Mouse (Mus musculus) gastrocnemius, postnatal 4 days (tissue): ENCODE results near the gene Ccr7. TPM values are rescaled to one million over a fixed set of nuclear protein-coding genes. Genes with fewer than 3 reads are reported as not detected.
A peak's percentile ranks its signal among the peaks of the same experiment; 100 is the strongest.

Experiments used
- DNase-seq, 2 experiments: peaks; one replicate each; pipeline ENCODE4 v3.0.0; 2021 to 2022; ENCODE audit warnings: low spot score in 2 of 2, mixed read lengths in 2 of 2
- long read RNA-seq, 2 experiments: library from polyadenylated mRNA; stranded (forward); transcript quantifications; one replicate each; pipeline ENCODE4 v2.0.0; 2021
- total RNA-seq, 2 experiments: library from RNA; stranded (reverse); gene quantifications; 2 replicates each; pipeline ENCODE4 v1.2.3; 2021

Gene Ccr7
- total RNA-seq, result under 1 TPM; 0.12 to 0.18 TPM
- long read RNA-seq, experiment 1, partial matches to known transcripts, result 0 of 3 reads
- long read RNA-seq, experiment 1, other reads (novel, unspliced or antisense), result 0 of 3 reads
- long read RNA-seq, experiment 2, partial matches to known transcripts, result 0 of 3 reads
- long read RNA-seq, experiment 2, other reads (novel, unspliced or antisense), result 0 of 3 reads

DNA sequence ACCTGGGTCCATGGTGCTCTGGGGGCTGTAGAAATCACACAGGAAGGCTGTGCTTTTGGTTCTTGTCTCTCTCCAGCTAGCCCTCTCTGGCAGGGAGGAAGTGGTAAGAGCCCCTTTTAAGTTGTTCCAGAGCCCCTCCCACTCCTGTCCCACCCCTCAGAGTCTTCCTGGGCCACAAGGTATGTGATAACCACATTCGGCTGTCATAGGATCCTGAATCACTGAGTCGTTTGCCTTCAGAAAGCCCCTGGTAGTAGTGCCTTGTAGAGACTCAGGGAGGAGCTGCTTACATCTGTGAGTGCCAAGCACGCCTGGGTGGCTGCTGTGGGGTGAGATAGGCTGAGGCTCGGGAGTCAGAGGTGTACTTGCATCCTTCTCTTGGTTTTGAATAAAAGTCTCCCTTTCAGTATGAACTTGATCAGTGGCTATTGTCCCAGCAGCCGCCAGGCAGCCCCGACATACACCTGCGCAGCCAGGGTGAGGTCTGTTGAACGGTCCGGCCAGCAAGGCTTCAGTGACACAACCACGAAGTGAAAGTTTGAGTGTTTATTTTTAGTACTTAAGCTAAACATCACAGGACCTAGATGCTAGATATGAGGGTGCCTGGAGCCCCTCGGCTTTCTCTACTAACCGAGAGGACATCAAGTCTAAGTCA lies at the start of gene Ccr7:
TSS of gene Ccr7 (minus strand) at position 91 of the 655 bp plus-strand sequence.
- DNase-seq, result peak in 1 of 2 experiments; percentile 7

DNA sequence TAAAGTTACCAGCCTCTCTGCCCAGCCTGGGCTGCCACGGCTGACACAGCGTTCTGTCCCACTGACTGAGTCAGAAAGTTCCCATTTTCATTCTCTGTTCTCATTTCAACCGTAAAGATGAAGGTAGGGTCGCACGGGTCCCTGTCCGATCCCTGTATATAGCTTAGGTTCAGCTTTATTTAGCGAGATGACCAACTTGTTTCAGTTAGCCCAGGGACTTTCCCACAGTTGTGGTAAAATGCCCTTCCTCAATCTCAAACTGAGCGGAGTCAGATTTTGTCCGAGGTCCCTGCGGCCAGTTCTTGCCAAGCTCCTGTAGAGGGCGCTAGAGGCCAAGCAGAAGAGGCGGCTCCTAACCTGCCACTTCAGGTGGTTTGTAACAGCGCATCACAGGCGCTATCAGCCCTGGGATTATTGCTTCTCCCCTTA lies 34.3 kb upstream of the Ccr7 start:
- DNase-seq, result peak in 1 of 2 experiments; percentile 41

DNA sequence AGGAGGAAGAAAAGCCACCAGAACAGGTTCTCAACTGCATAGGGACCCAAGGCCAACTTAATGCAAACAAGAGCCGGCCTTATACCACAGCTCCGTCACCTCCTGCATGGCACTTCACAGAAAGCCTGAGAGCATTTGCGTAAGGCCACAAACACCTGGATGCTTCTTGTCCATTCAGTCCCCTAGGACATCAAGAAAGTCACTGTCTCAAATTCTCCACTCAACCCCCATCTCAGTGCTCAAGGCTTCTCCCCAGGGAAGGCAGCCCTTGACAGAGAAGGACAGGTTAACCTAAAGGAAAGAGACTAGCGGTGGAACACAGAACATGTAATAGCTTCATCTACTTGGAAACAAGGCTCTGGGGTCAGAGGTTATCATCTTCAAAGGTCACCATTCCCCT lies 32.5 kb upstream of the Ccr7 start:
- DNase-seq, result no peak

DNA sequence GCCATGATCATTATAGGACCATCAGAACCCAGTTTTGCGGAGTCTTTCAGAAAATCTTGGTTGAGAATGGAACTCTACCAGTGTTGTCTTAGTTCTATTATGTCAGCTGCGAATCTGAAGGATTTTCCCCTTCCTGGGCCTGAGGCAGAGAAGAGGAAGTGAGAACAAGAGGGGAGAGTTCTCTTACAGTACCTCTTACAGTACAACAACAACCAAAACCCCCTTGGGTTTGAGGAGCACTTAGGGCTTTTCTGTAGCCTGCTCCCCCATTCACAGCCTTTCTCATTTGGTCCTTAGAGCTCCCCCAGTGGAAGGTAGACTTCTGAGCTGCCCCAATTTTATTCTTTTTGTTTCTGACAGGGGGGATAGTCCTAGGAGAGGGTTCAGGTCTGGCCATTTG lies 32.0 kb upstream of the Ccr7 start:
- DNase-seq, result no peak

DNA sequence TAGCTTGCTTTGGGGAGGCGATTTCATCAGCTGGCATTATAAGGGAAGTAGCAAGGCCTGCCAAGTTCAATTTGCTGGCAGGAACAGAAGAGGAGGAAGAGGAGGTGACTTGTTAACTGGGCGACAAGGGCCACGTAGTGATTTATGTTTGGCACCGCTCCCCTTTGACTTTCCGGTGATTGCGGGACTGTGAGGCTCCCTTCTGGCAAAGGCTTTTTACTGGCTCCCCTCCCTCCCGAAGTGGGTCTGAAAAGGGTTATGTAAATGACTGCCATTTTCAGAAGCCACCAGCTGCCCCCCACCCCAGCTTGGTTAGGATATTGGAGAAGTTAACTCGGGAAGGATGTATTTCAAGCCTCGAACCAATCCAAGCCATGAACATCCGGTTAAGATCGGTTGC lies 27.7 kb upstream of the Ccr7 start:
- no peak for DNase-seq

DNA sequence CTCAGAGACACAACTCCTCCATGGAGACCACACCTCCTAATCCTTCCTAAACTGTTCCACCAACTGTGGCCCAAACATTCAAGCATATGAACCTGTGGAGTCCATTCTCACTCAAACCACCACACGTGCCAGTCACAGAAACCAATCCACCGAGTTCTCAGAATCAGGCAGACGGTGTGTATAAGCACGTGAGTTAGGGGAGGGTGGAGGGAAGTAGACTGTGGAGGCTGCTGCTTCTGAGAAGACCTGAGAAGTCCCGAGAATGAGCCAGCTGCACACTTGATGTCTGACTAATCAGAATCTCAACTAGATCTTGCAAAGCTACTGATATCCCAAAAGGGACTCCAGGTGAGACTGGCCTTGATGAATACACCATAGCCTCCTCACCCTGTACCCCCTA lies 25.2 kb upstream of the Ccr7 start:
- DNase-seq, result no peak

DNA sequence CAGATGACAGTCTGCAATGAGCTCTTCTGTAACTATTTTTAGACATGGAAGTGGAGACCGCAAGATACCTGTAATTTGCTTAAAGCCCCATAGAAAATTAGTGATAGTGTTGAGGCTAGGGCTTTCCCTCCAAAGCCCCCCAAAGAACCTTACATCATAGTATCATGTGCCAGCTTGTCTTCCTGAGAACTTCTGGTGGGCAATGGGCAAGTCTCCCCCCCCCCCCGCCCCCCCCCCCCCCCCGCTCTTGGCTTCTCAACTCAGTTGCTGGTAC lies 23.0 kb upstream of the Ccr7 start:
- no peak for DNase-seq

DNA sequence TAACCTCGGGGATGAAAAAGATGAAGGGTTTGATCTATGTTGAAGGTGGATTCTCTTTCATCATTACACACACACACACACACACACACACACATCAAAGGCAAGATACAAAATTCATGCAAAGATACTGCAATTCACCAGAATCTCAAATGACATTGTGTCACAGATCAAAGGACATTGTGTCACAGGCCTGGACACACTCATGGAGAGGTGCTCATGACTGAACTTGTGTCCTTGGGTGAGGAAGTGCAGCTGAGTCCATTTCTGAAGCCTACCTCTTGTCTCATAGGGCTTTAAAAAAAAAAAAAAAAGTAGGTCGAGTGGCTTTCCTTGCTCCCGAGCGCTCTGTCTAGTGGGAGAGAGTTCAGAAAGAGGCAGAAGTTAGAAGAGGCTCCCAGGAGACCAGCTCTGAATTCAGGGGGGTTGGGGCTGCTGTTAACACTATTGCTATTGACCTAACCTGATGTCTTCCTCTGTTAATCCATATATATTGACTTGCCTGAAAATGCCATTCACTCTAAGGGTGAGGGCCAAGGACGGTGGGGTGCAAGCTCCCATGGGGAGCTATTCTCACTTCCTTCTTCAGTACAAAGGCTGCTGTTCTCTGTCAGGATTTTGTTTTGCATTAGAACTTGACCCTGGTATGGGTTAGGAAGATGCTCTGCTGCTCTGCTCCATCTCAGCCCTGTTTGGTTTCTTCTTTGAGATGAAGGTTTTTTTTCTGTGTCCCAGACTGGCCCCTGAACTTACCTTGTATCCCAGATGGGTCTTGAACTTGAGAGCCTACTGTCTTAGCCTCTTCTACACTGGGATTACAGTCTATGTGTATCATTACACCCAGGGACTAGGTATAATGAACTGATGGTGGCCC lies 22.4 kb upstream of the Ccr7 start:
- DNase-seq, result no peak

DNA sequence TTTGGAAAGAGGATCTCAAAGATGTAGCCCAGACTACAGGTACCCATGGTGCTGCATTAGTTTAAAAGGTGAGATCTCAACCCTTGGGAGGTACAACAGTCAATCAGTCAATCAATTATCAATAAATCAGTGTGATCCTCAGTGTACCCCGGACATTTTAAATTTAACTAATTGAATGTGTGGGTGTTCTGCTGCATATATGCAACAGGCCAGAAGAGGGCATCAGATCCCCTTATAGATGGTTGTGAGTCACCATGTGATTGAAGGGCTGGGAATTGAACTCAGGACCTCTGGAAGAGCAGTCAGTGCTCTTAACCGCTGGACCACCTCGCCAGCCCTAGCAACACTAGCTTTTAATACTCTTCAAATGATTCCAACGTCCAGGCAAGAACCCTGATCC lies 17.1 kb upstream of the Ccr7 start:
- DNase-seq, result no peak

DNA sequence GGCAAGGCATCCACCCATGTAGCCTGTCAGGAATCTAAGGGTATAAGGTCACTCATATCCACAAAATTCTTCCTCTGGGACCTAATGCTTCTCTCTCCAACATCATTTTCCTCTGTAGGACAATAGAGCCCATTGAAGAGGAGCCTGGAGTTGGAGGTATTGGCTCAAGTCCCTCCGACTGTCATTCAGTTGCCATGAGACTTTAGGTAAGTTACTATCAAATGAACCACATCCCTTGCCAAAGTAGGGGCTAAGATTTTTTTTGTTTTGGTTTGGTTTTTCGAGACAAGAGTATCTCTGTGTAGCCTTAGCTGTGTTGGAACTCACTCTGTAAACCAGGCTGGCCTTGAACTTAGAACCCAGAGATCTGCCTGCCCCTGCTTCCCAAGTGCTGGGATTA lies 16.6 kb upstream of the Ccr7 start:
- DNase-seq, result no peak

DNA sequence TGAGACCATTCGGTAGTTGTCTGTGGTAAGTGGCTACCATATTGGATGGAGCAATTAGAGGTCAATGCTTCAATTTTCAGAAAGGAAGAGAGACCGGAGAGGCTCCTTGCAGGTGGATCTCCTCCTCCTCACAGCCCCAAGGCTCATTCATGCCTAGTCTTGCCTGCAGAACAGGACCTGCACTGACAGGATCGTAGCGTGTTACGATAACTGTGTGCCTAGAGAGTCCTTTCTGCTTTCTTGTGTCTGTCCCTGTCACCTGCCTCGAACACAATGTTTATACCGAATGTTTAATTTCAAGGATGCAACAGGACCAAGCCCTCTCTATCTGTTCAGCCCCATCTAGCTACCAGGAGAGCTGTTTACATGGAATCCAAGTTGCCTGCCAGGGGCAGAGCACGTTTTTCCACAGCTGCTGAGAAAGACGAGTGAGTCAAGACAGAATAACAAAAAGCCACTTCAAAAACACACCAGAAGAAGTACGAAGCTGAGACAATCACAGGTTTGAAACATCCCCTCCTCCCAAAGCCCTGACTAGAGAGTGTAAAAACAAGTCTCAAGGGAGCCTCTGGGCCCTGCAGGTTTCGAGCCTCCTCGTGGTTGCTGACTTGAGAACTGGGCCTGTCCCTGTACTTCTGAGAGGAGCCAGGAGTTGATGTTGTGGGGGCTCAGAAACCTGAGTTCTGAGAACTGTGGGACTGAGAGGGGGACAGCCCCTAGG lies 15.8 kb upstream of the Ccr7 start:
- DNase-seq, result peak in 1 of 2 experiments; percentile 10

DNA sequence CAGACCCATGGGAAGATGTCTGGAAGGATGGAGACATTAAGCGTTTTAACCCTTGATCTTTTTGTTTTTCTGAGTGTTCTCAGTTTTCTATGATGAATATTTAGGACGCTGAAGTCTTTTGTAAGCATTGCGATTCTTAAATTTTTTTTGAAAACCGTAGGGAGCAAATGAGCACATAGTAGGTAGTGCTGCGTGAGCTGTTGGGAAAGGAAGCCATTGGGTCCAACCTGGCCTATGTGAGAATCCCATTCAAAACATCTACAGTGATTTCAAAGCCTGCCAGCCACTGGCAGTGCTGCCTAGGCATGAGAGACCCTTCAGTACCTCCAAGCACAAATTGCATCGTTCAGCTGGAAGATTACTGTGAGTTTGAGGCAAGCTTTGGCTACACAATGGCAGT lies 15.1 kb upstream of the Ccr7 start:
- peak in 1 of 2 experiments; percentile 7 for DNase-seq

DNA sequence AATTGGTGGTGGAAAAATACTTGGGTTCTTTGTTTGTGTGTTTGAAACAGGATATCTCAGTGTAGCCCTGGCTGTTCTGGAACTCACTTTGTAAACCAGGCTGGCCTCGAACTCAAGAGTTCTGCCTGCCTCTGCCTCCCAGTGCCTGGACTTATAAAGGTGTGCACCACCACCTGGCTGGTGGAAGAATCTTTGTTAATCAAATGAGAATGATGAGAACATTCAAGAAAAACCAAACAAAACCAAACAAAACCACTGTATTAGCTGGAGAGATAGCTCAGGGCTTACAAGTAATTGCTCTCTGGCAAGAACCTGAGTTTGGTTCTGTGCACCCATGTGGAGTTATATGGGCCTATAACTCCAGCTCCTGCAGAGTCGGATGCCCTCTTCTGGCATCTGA lies 14.6 kb upstream of the Ccr7 start:
- DNase-seq, result peak in 1 of 2 experiments; percentile 7

DNA sequence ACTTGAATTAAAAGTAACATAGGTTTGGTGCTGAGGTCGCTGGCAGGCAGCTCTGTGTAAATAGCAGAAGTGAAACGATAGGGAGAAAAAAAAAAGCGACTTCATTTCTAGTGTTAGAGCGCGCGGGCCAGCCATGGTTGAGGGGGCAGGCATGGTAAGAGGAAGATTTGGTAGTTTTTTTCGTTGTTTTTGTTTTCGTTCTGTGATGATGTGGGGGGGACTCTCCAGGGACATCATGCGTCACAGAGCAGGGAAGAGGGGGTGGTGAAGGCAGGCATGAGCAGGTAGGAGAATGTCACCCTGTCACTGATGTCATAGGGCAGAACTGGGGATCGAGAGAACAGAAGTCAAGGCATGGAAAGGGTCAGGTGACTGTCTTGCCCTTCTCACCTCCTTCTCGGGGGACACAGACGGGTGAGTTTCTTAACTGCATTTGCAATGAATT lies 13.2 kb upstream of the Ccr7 start:
- DNase-seq, result no peak

DNA sequence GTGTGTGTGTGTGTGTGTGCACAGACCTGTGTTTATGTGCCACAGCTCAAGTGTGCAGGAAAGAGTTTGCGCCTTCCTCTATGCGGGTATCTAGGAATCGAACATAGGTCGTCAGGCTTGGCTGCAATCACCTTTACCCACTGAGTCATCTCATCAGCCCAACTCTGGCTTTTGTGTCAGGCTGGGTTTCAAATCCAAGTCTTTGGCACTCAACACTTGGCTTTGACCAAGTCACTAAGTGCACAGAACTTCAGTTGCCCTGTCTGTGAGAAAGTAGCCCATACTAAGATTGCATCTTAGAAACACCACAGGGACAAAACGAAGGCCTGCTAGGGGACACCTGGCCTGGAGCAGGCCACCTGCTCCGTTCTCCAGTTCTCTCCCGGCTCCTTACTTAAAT lies 12.7 kb upstream of the Ccr7 start:
- DNase-seq, result no peak

DNA sequence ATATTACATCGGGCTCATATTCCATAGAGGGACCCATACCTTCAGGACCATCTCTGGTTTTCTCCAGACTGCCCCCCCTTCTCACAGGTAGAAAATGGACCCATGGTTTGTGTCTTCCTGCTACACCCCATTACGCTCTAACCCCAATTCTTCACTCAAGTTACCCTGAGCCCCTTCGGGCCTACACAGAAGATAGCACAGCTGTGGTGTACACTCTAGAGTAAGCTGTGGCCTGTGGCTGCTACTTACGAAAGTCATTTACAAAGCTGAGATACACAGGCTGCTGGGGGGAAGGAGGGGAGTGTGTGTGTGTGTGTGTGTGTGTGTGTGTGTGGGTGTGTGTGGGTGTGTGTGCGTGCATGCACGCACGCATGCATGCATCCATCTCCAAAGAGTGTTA lies 11.4 kb upstream of the Ccr7 start:
- peak in 1 of 2 experiments; percentile 9 for DNase-seq

DNA sequence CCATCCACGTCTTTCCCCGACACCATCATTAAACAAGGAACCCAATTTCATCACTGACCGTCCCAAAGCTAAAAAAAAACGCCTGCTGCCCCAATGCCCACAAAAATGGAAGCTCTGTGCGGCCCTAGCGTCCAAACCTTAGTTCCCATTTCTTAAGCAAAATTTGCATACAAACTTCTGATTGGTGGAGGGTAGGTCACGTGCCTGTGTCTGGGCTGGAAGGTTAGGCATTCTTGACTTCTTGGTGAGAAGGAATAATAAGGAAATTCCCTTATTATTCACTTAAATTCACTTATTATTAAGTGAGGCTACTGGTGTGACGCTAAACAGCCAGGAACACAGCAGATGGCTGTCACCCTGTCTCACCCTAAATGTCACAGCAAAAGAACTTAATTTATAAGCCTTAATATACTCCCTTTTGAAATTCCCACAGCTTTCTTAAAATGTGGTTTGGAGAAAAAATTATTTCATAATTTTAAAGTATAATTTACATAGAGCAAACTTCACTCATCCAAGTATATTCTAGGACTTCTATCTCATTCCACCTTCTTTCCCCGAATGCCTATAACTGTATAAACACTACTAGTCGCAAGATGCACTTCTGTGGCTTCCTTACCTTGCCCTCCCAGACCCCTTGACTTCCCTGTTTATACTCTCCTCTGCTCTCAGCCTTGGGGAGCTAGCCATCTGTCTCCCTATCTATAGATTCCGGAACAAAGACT lies 10.3 kb upstream of the Ccr7 start:
- DNase-seq, result no peak

DNA sequence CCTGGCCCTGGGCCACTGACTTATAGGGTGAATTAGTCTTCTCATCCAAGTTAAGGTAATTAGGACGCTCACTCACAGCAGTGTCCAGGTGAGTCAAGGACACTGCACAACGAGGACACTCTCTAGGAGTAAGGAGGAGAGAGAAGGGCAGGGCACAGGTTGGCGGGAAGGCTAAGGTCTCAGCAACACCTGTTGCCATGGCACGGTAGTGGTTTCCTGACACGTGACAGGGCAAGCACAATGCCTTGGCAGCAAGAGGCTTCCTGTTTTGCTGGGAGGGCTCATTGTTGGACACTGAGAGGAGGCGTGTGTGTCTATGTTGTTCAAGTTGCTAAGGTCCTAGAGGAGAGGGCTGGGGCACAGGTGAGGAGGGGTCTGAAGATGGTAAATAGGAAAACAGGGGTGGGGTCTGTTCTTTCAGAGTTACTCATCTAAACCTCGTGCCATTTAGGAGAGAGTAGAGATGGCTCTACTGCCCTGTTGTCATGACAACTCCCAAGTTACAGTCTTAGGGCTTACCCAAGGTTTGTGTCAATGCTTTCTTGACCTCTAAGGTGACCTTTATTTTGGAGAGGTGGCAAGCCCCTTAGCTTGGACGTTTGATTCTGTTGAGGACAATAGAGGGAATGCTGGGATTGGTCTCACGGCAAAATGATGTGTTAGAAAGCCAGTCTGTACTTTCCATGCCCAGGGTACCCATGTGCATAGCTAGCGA lies 8.3 kb upstream of the Ccr7 start:
- peak in 1 of 2 experiments; percentile 13 for DNase-seq

DNA sequence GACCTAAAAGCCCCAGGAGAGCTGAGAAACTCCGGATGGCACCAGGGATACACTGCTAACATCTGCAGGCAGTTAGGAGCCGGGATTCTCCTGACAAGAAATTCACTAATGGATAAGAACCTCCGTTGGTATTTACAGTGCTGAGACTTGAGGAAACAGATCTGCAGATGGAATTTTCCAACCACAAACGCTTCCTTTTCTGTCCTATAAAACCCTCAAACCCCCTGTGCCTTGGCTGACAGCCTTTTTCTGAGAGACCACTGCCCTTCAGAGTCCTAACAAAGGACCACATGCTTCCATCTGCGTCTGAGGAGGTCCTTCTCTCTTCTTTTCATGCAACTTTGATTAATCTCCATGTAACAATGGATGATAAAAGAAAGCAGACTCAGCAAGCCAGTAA lies 6.8 kb upstream of the Ccr7 start:
- DNase-seq, result no peak

DNA sequence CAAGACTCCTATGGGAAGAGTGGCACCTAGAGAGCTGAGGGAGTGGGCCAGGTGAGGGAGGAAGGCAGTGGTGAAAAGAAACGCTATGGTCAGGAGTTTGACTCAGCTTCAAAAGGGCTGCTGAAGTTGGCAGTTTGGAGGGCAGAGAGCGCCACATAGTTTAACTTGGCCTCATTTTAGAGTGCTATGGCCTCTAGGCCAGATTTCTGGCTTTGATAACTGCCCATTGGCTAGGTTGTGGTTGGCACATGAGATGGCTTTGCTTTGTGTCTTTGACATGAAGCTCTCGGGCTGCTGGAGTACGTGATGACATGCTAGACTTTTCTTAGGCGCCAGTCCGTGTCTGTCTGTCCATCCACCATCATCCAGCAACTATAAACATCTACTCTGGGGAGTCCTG lies 5.4 kb upstream of the Ccr7 start:
- no peak for DNase-seq
